Mouse (Mus musculus) adipocyte (in vitro differentiated cells): ENCODE measurements around the gene Gli2.
A peak's percentile ranks its signal among the peaks of the same experiment; 100 is the strongest.

ENCODE experiments used
- DNase-seq: peaks from one replicate; pipeline ENCODE4 v3.0.0-alpha.2; 2016; ENCODE audit warnings: low spot score

Gene Gli2

DNA sequence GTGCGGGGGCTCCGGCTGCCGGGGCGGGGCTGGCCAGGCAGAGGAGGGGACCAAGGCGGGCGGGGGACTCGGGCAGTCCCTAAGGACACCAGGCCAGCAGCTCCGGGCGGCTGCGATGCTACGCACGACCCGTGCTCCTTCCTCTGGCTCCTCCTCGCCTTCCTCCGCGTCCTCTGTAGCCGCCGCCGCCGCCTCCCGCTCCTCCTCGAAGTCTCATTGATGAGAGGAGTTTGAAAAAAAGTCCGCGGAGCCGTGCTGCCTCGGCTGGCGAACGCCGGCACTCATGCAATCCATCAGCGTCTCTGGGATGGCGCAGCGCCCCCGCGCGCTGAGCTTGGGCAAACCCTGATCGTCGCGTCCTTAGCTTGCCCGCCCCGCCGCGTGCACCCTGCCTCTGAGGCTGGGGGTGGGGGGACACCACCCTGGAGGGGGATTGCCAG lies at the start of gene Gli2:
TSS of gene Gli2 (minus strand) at position 218 of the 440 bp plus-strand sequence.
- DNase-seq: peak; percentile 91

DNA sequence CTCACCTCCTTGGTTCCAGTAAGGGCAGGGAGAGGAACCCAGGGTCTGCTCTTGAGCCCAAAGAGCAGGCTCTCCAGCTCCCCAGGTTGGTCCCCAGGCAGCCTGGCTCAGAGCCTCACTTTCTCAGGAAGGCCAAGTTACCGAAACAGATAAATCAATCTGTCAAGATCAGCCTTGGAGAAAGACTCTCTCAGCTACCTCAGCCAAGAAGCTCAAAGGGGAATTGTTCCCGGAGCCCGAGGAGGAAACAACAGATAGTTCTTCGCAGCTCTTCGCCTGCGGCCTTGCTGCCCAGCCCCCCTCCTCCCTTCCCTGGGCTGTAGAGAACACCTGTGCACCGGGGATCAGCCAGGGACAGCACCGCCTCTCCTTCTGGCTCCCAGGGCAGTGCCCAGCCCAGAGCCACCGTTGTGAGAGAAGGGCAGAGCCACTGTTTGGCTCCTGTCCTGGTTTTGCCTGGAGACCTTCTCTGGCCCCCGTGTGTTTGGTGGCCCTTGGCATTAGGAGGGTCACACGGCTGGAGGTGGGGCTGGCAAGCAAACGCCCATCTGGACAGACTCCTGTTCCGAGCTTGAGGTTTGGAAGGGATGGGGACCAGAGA lies 44.6 kb upstream of the Gli2 start:
- DNase-seq: peak; percentile 93

DNA sequence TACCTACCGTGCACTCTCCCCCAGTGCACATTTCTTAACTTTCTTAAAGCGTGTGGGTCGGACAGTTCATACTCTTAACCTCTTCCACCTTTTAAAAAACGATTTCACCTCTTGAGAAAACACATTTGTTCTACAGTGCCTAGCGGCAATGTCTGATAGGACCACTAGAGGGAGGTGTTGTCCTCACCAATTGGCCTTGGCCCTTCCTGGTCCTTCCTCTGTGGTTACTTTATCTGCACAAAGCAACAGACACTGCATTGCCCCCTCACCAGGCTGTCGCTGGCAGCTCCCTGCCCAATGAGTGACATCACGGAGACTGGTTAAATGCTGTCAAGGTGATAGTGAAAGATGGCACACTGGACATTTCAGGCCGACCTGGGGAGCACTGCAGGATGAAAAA lies 40.3 kb upstream of the Gli2 start:
- peak; percentile 83 for DNase-seq

DNA sequence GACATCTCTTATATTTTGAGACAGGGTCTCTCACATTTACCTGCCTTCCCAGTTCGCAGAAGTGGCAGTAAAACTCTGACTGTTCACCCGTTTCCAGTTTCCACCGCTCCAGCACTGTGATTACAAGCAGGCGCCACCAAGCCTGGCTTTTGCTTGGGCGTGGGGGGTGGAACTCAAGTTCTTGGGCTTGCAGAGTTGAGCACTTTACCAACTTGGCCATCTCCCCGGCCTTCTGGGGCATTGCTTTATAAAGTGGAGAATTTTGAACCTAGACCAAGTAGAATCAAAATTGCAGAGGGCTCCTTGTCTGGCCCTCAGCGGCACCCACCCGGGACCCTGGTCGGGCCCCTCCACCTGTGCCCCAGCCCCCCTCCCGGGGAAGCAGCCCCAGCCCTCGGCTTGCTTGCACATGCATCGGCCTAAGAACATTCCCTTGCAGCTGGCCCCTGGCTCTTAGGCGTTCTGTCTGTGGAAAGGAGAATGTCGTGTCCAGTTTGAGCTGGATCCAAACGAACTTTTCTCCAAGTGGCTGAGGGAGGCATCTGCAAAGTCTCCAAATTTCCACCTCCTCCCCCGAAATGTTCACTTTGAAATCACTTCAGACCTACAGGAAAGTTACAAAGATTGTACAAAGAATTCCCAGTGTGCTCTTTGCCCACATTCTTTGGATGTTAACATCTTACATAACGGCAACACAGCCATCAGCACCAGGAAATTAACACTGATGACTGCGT lies 36.6 kb upstream of the Gli2 start:
- peak; percentile 93 for DNase-seq

DNA sequence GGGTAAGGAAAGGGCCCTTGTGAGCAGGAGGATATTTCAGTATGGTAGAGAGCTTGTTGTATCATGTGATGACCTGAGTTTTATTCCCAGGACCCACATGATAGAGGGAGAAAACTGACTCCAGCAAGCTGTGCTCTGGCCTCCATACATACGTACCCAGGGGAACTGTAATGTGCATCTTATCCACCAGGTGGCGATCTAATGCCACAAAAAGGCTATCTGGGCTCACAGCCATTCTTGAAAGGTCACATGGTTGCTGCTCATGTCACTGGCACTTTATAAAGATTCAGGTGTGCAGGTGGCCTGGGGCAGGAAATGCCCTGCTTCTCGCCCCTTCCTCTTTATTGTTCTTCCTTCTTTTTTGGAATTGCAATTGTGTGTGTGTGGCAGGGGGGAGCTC lies 34.1 kb upstream of the Gli2 start:
- DNase-seq: peak; percentile 91

DNA sequence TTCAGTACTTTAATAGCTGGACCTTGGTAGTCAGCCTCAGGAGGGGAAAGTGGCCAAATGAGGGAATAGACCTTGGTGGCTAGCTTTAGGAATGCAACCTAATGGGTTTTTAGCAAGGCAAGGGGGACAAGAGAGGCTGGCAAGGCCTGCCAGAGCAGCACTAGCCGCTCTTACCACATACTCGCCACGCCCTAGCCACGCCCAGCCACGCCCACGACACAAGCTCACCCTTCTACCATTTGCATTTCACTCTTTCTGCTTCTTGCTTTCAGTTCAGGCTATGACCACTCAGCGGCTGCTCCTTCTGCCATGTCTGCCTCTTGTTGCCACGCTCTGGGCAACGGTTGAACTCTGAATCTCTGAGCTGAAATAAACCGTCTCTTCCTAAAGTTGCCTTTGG lies 32.4 kb upstream of the Gli2 start:
- DNase-seq: peak; percentile 69

DNA sequence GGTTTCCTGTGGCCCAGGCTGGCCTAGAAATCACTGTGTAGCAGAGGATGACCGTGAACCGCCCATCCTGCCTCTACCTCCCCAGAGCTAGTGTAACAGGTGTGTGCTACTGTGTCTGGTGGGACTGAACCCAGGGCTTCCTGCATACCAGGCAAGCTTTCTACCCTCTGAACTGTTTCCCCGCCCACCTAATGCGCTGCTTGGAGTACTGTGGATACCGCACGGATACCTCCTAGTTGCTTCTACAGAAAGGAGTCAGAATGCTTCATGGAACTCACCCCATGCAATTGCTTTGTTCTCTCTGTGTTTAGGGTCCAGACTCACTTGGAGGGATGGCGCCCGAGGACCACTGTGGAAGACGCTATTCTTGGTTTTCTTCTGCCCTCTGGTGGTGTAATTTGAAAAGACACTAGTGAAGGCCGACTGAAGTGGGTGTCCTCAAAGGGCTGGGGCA lies 30.1 kb upstream of the Gli2 start:
- peak; percentile 64 for DNase-seq

DNA sequence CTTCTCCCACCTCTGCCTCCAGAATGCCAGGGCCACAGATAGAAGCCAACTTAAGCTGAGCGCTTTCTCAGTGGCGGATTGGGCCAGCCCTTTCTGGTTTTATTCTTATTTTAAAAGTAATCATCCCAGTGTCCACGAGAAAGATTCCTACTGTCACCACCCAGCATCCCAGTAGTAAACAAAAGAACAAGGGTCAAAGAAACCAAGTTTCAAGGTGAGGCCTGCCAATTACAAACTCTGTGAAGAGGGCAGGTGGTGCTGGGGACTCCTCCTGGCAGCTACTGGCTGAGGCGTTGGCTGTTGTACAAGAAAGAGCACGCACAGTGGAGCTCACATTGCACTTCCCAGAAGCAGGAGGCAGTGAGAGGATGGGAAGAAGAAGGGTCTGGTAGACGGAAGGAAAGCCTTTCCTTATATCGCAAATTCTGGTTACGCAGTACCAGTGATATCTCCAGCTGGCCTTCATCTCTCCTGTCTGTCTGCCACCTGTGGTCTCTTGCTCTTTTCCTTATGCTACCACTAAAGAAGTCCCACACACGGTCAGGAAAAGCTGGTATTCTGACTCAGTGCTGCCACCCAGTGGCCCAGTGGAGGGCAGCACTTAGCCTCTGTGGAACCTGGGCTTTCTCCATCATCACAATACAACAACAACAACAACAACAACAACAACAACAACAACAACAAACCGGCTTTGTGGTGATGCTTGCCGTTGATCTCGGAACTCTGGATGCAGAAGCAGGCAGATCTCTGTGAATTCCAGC lies 29.0 kb upstream of the Gli2 start:
- DNase-seq: peak; percentile 58

DNA sequence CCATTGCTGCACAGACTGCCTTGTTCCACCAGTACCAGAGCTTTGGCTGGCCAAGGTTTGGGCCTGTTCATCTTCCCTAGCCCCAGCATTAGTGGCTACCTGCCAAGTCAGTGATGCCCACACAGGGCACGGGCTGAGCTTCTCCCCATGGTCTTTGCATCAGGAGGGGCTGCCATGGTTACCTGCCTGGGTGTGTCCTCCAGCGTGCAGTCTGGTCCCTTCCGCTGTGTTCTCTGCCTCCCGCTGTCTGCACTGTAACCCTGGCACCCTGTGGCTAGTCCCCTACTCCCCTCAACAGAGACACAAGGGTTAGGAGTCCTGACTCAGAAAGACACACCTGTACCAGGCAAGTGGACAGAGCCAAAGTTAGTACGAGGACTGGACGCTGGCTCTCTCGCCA lies 24.5 kb upstream of the Gli2 start:
- no peak for DNase-seq

DNA sequence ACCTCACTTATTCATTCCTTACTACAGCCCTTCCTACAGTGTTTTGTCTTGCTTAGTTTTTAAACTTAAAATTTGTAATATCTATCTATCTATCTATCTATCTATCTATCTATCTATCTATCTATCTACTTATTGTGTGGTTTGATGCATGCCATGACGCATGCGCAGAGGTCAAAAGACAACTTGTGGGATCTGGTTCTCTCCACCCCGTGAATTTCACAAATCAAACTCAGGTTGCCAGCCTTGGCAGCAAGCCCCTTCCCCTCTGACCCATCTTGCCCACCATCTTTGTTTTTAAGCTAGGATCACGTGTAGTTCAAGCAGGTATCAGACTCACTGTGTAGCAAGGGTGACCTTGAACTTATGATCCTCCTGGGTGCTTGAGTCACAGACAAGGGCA lies 22.9 kb upstream of the Gli2 start:
- DNase-seq: no peak

DNA sequence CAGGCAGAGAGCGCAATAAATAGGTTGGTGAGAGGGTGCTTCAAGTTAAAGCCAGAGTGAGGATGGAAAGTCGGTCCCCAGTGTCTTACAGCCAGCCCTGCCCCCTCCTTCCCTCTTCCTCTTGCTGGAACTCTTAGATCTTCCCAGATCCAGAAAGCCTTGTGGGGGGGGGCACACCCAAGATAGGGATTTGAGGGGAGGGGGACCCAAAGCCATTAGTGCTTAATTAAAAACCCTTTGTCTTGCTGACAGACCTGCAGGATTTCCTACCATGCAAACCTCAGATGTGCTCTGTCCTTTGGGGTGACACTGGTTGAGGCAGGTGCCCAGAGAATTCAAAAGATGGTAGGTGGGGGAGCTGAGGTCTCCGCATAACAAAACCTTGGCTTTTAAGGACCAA lies 22.5 kb upstream of the Gli2 start:
- DNase-seq: no peak

DNA sequence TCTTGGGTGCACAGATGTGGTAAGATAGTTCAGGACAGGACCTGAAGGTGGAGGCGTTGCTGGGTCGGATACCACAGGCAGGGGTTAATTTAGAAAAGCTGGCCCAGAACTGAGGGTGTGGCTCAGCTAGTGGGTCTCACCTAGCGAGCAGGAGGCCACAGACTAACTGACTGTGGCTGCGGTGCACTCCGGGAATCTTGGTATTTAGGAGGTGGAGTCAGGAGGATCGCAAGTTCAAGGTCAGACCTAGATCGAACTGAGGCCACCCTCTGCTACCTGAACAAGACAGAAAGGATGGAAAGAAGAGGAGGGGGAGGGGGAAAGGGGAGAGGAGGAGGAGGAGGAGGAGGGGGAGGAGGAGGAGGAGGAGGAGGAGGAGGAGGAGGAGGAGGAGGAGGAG lies 22.1 kb upstream of the Gli2 start:
- DNase-seq: no peak

DNA sequence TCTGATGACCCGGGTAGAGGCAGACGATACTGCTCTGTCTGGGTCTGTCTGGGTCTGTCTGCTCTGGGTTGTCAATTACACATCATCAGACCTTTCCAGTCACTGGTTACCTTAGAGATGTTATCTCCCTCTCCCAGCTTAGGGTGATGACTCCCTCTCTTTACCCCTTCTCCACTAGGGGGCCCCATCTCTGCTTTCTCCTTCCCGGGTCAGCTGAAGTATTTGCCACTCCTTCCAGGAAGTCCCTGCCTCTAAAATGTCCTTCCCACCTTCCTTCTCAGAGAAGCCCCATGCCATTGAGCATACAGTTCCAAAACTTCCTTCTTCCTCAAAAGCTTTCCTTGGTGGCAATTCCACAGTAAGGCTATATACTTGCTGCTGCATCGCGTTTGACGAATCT lies 21.5 kb upstream of the Gli2 start:
- DNase-seq: no peak

DNA sequence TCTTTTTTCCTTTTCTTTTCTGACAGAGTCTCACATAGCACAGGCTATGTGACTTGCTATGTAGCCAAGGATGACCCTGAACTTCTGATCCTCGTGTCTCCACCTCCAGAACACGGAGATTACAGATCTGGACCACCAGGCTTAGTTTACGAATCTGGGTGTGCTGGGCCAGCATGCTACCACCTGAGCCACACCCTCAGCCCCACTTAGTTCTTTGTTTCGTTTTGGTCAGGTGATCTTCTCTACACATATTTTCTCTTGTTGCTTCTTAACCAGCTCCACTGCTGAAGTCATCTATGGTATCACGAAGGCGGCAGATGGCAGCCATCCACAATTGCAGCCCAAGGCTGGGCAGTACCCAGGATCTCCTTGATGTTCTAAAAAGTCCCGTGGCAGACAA lies 20.5 kb upstream of the Gli2 start:
- no peak for DNase-seq

DNA sequence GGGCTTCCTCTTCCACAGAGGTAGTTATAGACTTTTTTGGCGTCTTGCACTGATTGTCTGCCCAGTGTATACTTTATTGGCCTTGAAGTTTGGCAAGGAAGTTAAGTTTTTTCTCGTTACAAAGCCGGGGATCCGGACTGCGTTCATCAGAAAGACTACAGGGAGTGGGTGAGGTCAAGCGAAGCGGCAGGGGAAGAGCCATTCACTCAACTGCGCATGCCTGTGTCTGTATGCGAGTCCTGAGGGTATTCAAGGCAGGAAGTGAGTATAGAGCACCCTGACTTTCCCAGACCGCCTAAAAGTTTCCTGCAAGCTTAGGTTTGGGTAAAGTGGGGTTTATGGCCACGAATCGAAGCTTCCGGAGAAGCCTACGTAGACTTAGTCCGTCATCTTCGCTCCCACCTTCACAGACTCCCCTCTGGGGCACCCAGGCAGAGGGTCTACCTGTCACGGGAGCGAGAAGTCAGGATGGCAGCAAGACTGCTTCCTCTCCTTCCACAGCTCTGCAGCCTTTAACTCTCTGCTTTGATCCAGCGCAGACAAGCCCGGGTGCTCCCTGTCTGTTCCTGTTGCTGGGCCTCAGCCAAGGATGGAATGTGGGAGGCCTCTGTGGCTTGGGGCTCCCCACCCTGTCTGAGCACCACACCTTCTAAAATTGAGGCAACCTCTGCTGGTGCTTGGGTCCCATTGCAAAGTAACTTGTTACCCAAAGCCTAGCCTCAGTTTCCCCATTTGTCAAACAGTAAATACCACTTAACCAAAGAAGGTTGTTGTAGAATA lies 11.7 kb upstream of the Gli2 start:
- DNase-seq: no peak

DNA sequence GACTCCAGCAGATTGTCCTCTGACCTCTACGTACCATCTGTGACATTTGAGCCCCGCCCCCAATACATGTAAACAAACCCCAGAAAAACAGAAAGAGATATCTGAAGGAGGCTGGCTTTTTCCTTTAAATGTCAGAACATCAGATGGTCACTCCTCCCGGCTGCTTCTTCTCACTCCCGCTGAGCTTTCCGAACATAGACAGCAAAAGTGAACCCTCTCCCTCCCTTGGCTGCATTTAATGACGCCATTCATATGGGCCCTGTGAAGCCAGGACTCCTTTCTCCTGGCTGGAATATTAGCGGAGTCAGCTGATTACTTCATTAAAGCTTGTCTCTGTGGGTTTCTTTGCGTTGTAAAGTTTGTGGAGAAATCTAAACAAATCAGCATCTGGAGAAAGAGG lies 3.1 kb upstream of the Gli2 start:
- DNase-seq: no peak

DNA sequence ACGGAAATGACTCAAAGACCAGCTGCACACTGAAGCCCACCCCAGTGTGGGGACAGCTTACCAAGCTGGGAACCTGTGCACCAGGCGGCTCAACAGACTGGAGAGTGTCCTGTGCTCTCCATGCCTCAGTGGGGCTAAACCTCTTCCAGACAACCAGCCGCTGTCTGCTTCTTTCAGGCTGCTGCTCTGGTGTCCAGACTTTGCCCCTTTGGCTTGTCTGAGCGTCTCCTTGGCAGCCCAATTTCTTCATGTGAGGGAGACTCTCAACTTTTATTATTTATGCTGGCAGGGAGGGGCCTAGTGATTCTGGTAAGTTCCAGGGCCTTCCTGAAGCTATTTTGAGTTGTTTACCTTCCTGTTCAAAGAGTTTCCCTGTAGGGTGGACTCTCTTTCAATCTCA lies 2.4 kb upstream of the Gli2 start:
- DNase-seq: no peak

DNA sequence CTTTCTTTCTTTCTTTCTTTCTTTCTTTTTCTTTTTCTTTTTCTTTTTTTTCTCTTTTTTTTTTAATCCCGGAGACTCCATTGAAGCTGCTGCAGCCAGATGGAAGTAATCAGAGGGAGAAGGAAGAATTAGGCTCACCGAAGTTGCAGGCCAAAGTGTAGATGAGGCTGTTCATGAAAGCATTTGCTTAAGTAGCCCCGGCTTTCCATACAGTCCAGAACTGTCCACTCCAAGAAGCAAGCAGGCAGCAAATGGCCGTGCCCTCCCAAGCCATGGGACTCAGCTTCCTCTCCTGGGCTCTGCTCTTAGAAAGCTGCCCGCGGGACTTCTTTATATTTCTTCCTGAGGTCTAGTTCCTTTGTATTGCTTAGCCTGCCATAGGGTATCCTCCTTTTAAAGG lies 1.0 kb upstream of the Gli2 start:
- DNase-seq: no peak

DNA sequence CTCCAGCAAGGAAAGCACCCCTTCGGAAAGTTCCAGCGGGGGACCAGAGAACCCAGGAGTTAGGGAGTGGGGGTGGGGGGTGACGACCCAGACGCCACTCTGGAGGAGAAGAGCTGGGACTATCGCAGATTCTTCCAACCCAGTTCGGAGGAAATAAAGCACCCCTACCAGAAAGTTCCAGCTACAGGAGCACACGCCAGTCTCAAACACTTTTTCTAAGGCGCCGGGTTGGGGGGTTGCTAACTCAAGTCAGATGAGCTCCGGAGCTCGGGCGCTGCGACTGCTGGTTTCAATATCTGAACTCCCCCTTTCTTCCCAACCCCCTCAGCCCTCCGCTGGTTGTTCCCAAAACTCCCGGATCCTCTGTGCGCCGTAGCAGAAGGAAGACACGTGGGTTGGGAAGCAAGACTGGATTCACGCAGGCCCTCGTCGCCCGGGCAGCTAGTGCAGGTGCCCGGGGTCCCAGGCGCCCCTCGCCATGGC lies 494 bp upstream of the Gli2 start:
- DNase-seq: peak; percentile 34

DNA sequence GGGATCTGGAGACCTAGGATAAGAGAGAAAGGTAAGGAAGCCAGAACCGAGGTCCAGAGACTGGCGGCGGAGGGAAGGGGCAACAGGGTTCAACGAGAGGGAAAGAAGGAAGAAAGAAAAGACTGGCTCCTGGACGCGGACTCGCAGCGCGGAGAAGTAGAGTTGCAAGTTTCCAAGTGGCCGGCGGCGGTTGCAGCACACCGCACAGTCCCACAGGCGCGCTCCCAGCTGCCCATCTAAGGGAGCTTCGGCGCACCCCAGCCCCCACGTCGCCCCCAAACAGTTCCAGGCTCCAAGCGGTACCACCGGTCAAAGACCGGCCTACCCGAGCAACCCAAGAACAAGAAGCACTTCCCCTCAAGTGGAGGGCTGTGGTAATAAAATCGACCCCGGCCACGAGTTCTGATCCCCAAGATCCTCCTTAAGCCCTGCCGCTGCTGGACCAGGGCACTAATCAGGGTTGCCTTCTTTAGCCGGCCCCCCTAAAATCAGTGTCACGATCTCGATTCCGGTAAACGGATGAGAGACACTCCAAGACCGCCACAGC lies 715 bp downstream of the Gli2 start:
- DNase-seq: peak; percentile 44

DNA sequence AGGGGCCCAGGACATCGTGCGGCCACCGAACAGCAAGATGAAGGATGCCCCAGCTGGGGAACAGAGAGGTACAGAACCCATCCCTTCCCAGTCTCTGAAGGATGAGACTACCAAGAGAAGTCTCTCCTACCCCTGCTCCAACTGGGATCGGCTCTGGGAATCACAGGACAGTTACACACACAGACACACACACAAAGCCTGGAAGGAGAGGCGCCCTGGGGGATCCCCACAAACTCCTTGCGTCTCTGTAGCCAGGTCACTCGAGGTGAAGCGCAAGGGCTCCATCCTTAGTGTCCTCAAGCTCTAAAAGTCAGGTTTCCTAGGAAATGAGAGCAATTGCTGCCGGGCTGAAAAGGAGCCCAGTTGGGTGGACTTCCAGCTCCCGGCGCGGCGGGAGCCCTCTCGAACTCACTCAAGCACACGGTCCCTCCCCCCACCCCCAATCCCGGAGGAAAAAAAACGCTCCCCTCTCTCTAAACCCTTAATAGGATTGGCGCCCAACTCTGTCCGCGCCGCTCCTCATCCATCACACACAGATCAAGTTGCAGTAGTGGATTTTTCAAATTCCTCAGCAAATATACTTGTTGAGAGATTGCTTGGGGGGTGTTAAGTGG lies 1.4 kb downstream of the Gli2 start:
- peak; percentile 33 for DNase-seq
